Mouse (Mus musculus) layer of hippocampus, adult 8-10 months (tissue): Measurements from ENCODE around the gene Apobec3. TPM values are rescaled to one million over a fixed set of nuclear protein-coding genes. Genes with fewer than 3 reads are reported as not detected.
"Not testable (repeated sequence)": the region's sequence is repeated elsewhere in the genome, so short reads cannot be mapped to it uniquely, and the experiment has no call there.

Source experiments
- DNase-seq, 2 experiments: peaks; one replicate each; pipeline ENCODE4 v3.0.0; 2022; ENCODE audit warnings: low spot score in 2 of 2
- total RNA-seq, 4 experiments: library from RNA; stranded (reverse); gene quantifications; 2 replicates each; pipeline ENCODE4 v1.2.4; 2022

Gene Apobec3
- total RNA-seq, 4 experiments from 2014 or later: 5.3 to 11.9 (median 8.3) TPM

DNA sequence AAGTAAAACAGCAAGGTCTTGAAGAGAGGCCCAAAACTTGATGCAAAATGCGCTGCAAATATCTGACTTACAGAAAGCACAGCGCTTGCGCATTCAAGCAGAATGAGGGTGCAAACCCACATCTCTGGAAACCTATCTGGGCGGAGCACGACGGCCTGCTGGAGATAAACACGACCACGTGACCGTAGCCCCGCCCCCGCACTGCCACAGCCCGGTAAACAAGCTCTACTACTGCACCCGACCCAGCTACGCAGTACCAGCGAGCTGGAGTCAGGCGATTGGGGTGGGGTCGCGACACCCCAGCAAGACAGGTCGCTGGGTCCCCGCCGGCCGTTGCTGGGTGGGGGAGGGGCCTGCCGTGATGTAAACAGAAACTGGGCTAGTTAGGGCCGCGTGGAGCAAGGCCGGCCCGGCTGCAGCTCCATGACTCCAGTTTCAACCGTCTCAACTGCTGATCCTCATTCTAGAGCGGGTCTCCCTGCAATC, 36.2 kb downstream of the Apobec3 start:
- DNase-seq: peak; percentile 94 to 96

DNA sequence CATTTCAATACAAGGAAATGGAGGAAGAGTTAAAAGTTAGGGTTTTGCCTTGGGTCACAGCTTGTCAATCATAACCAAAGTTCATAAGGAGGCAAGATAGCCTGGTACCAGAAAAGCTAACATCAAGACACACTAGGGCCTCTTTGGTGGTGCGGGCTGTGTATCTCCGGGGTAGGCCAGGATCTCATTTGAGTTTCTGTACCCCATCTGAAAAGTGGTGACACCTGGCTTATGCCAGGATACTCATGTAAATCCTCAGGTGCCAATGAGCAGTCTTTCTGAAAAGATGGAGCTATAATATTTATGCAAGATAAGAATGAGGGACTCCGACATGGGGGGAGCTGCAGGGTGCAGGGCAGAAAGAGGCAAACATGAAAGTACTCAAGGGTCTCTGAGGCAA, 36.9 kb downstream of the Apobec3 start:
- no peak for DNase-seq

DNA sequence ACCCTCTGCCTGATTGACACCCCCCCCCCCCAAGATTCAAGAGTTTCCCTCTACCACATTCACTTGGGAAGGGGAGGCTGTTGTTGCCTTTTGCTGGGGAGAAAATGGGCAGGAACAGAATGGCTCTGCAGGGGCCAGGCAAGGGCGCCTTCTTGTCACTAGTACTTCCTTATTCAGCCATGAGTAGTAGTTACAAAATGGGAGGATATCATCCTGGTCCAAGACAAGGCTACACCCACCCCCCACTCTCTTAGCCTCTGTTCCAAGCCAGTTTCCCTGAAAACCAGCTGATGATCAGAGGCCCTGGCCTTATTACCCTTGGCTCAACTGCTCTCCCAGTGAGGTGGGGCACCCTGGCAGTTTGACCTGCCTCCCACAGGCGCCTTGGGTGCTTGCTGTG, 37.3 kb downstream of the Apobec3 start:
- DNase-seq: no peak

DNA sequence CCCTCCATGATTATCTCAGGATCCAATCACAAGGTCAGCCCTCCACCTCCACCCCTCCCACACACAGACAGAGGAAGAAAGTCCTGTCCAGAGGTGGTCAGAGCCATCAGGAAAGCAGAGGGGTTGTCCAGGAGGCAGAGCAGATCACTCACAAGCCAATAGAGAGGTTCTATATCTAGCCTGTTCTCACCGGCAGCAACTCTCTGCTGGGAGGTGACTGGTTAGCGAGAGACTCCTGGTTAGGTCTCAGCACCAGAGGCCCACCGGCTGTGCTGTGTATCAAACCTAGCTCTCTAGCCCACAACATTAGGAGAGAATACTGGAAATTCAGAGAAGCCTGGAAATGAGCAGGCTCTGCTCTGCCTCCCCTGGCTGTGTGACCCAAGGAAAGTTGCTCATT, 38.3 kb downstream of the Apobec3 start:
- DNase-seq: no peak

DNA sequence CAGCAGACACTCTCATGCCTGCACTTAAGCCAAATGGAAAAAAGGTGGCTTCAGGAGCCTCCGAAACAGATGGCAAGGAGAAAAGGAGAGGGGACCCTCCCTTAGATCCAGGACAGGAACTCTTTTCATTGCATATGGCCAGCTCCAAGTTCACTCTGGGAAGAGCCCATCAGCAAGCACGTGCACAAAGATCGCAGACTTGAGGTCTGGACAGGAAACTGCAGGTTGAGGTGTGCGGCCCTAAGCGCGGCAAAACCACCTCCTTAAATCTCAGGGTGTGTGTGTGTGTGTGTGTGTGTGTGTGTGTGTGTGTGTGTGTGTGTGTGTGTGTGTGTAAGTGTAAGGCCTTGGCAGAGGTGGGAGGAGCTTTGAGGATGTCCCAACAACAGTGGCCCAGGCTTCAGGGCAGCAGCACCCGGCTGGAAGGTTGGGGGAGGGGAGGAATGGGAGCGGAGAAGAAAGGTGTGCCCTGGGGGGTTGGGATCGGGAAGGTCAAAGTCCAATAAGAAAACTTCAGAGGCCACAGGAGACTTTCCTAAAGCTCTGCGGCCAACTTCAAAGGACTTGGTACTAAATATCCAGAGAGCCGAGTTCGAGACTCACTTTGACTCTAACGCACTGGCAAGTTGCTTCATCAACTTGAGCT, 40.2 kb downstream of the Apobec3 start:
- no peak for DNase-seq

DNA sequence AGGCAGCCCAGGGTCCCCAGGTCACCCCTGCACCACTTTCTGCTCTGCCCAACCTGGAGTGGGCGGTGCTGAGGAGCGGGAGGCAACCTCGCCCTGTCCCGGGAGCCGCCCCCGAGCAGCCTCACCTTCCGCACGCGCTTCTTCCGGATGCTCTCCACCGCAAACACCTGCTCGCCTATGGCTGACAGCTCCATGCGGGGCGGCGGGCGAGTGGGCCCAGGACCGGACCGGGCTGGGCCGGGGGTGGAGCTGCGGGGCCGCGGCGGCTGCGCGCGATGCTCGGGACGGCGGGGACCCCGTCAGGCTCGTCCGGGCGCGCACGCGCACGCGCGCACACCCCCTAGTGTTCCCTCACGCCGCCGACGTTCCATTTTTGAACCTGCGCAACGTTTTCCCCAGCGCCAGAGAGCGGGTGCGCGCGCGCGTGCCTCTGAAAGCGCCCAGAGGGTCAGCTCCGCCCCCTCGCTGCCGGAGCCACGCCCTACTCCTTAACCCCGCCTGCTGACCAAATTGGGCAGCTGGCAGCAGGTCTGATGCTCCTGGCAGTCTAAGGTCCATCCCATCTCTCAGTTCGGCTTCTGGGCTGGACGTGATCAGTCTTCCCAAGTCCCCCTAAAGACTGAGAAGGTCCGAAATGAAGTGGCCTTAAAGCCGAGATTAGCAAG, 41.0 kb downstream of the Apobec3 start:
- DNase-seq: peak; percentile 90 to 92

DNA sequence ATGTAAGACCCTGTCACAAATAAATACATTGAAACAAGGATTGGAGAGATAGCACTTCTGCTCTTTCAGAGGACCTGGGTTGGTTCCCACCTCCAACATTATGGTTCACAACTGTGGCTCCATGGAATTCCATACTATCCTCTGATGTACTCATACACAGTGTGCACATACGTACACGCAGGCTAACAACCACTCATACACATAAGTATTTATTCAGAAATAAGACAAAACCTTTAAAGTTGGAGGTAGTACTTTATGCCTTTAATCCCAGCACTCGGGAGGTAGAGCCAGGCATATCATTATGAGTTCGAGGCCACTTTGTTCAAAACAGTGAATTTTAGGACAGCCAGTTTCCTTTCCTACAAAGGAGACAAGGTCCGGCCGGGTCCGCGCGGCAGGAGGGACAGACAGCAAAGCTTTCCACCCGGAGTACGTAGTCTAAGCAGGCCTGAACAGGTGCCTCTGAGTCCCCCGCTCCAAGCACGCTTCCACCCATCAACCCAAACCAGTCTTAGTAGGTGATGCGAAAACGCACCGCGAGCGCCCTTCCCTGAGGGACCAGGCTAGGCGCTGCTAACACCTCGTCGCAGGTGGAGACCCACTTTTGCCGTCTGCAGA, 41.7 kb downstream of the Apobec3 start:
- DNase-seq: no peak

DNA sequence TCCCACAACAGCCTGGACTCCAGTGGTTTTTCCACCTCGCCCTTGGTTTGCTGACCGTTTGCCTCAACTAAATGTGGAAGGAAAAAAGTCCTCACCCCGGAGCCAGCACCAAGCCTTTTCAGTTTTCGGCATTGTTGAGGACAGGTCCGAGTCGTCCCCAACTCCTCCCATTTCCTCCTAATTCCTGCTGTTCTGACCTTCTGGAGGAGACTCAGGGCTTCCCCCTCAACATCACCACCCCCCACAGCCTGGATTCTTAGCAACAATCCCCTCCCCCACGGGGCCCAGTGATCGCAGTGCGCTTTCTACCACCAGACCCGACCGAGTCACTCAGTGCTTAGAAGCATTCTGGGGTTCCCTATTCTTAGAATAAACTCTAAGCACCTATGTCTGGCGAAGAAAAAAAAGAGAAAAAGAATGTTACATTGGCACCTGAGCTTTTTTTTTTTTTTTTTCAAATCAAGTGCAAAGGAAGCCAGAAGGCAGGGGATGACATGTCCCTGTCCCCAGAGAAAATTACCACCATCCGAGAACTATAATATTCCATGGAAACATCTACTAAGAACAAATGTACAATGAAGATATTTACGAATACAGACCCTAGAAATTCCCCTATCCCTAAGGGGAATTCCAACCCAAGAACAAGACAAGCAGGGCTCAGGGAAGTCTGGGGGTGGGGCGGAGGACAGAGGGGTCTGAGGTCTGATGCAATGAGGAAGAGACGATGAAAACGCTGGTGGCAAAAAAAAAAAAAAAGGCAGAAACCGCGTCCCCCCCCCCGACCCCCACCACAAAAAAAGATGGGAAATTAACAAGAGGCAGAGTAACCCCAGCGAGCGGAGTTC, 42.4 kb downstream of the Apobec3 start:
- no peak for DNase-seq

DNA sequence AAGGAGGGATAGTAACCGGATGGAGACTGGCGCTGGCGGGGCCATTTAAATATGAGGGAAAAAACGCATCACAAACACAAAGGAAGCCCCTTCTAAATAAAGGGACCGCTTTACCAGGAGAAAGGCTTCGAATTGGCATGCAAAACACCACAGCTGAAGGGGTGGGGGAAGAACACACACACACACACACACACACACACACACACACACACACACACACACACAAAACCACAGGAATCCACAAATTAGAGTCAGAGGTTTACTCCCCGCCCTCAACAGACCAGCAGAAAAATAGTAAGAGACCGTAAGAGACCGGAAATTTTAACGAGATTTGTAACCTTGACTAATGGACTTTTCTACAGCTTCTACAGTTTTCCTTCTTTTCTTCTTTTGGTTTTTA, 43.3 kb downstream of the Apobec3 start:
- DNase-seq: no peak

DNA sequence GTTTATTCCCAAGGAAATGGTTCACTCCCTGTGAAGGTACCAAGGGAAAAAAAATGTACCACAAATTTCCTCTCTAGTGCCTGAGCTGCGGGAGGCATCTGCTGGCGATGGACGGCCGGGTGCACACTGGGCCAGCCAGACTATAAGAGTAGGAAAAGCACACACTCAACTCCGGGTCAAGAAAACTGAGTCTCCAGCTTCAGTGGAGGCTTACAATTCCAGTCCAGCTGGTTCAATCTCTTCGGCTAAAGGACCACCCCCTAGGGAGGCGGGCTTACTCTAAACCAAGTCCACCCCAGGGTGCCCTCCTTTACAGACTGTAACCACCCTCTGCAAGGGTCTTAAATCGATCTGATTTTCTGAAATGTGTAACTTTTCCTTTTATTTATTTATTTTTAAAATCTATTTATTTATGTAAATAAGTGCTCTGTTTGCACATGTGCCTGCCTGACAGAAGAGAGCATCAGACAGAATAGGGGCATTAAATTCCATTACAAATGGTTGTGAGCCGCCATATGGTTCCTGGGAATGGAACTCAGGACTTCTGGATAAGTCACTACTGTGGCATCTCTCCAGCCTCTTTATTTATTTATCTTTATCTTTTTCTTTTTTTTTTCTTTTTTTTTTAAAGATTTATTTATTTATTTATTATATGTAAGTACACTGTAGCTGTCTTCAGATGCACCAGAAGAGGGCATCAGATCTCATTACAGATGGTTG, 44.4 kb downstream of the Apobec3 start:
- DNase-seq: no peak

DNA sequence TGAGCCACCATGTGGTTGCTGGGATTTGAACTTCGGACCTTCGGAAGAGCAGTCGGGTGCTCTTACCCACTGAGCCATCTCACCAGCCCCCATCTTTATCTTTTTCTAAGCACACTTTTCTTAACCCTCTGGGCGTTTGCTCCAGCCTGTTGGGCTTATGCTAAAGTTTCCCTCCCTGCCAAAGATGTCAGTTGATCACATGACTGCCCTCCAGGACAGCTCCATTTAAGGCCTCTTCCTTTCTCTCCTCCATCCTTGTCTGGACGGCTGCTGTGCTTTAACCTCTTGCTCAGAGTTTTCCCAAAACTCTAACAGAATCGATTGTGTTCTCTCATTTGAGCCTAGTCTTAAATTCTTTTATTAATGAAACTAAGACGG, 44.9 kb downstream of the Apobec3 start:
- DNase-seq: no peak

DNA sequence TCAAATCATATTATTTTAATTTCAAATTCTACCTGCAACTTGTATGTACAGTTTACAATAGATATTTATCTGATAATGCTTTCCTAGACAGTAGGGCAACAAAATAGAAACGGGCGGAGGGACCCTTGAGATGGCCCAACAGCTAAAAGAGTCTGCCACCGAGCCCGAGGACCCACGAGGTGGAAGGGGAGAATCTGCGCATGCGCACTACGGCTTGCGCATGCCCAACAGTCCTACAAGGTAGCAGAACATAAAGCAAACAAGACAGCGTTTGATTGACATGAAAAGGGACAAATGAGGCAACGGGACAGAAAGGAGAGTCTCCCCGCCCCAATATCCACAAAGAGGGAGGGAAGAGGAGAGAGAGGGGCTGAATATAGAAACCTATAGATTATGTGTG, 47.6 kb downstream of the Apobec3 start:
- no peak for DNase-seq

DNA sequence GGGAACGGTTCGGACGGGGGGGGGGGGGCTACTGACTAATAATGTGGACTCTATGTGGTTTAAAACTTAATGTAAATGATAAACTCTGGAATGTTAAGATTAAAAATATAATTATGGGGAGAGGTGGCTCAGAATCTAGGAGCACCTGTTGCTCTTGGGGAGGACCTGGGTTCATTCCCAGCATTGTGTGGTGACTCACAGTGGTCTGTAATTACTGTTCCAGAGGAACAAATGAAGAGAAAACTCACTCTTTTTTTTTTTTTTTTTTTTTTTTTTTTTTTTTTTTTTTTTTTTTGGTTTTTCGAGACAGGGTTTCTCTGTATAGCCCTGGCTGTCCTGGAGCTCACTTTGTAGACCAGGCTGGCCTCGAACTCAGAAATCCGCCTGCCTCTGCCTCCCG, 48.0 kb downstream of the Apobec3 start:
- DNase-seq: not testable (repeated sequence)

DNA sequence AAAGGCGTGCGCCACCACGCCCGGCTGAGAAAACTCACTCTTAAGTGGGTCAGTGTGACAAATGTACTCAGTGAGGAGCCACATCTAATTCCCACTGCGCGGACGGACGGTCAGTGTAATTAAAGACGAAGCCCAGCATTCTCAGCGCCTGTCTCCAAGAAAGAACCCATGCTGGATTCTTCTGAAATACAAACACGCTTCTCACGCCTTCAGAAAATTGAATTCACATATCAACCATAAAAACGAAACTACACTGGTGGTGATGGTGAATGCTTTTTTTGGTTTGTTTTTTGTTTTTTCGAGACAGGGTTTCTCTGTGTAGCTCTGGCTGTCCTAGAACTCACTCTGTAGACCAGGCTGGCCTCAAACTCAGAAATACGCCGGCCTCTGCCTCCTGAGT, 48.5 kb downstream of the Apobec3 start:
- DNase-seq: no peak

DNA sequence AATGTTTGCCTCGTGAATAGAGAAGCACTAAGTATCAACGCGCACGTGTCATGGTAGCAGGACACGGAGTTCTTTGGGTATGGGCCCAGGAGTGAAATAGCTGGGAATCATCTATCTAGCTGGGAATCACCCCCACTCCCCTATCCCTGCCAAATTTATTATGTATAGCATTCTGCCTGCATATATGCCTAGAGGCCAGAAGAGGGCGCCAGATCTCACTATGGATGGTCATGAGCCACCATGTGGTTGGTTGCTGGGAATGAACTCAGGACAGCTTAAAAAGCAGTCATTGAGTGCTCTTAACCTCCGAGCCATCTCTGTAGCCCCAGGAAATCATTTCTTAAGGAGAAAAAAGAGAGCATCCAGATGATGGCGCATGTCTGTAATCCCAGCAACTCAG, 49.5 kb downstream of the Apobec3 start:
- no peak for DNase-seq

DNA sequence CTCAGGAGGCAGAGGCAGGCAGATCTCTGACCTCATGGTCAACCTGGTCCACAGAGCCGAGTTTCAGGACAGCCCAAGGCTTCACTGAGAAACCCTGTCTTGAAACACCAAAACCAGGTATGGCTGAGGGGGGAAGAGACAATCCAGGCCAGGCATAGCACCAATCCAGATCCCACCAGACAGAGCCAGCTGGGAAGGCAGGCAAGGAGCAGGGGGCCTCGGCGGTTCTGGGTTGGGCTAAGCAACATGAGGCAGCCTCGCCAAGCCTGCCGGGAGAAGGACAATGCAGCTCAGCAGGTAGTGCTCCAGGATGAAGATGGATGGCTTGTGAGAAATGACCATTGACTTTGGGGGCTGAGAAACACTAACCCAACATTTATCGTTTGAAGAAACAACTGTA, 51.1 kb downstream of the Apobec3 start:
- DNase-seq: no peak

DNA sequence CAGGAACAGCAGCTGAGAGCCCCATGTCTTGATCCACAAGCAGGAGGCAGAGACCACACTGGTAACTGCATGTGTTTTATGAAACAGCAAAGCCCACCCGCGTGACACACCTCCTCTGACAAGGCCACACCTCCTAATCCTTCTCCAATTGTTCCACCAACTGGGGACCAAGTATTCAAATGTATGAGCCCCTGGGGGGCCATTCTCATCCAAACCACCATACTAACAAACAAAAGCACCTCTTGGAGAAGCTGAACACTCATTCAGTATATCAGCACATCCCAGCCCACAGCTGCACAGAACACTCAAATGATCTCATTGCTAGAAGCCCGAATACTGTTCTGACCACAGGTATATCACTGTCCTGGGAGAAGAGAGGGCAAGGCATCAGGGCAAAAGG, 52.1 kb downstream of the Apobec3 start:
- no peak for DNase-seq

DNA sequence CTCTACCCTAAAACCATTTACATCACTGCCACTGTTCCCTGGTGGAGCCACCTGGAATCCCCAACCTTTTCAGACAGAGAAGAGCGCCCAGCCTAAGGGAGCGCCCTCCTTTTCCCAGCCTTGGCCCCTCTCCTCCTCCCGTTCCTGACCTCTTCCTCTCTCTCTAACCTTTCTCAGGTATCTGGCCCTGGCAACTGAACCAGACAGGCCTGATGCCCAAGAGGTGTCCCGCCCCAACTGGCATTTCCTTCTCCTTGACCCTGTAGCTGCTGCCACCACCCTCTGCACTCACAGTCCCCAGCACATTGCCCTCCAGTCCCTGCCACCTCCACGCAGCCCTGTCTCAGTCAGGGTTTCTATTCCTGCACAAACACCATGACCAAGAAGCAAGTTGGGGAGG, 53.5 kb downstream of the Apobec3 start:
- no peak for DNase-seq

DNA sequence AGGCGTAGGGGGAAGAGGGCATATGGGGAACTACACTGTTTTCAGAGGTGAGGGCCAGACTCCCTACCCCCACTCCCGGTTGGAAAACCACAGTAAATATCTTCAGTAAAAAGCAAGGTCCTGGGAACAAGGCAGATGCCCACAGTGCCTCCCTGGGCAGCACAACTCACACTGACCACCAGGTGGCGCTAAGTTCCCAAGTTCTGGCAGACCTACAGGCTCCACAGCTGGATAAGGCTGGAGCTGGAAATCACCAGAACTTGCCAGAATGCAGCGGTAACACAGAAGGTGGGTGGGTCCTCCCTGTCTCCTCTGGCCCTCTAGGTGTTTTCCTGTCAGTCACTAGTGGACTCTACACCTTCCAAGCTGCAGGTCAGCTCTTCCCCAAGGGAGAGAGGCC, 54.6 kb downstream of the Apobec3 start:
- peak; percentile 78 to 88 for DNase-seq

DNA sequence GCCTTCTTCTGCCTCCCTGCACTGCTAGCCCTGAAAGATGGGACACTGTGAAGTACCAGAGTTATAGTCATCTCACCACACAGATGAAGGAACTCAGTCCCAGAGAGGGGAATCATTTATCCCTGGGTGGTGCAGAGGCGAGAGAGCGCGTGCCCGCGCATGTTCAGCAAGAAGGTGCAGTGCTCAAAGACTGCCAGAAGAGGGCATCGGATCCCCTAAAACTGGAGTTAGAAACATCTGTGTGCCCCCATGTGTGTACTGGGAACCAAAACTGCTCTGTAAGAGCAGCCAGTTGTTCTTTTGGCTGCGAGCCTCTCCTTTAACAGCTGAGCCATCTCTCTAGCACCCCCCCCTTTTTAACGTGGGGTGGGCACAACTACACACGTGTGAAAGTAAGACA, 55.3 kb downstream of the Apobec3 start:
- no peak for DNase-seq

DNA sequence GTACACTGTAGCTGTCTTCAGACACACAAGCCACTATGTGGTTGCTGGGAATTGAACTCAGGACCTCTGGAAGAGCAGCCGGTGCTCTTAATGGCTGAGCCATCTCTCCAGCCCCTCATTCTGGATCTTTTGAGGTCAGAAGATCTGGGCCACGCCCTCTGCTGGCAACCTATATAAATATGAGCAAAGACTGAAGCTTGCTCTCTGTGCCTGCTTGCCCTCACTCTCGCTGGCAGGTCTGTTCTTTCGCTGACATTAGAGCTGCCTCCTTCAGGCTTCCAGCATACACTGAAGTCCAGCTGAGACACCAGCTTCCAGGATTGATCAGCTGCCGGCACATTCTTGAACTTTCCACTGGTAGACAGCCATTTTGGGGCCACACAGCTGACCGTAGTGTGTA, 56.2 kb downstream of the Apobec3 start:
- DNase-seq: no peak
